Mouse (Mus musculus) small intestine, adult 2 months (tissue): ENCODE measurements around the gene Nudt4.

Experiments
- CTCF ChIP-seq: fragments of 200-500 bp; IDR thresholded peaks from 2 replicates; pipeline ENCODE4 v1.5.1; 2012; ENCODE audit warnings: low read depth, mild to moderate bottlenecking, control low read depth, inconsistent platforms, low read length, moderate library complexity, mixed read lengths; ENCODE audit not compliant: insufficient replicate concordance, insufficient read length; ENCODE audit errors: extremely low read depth
- POLR2A ChIP-seq: fragments of 200-500 bp; IDR thresholded peaks from 2 replicates; pipeline ENCODE4 v1.6.1; 2012; ENCODE audit warnings: low read depth, mild to moderate bottlenecking, control low read depth, inconsistent platforms, low read length, moderate library complexity

DNA sequence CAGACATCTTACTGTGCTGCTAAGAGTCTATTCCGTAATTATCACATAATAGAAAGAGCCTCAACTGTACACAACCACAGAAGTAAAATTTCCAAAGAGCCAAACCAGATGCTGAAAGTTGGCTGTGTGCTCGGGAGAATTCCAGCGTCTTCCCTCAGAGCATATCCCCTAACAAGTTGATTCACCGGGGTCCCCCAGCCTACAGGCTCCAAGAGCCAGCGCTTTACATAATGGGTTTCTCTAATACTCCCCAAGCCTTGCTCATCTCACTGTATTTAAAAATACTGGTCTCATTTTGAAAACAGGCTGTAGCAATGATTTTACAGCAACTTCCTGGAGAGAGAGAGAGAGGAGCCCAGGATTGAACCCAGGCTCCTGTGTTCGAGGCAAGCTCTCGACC, 2.3 kb downstream of the Nudt4 start:
- TF ChIP-seq CTCF (no peak), POLR2A (no peak)
